Mouse (Mus musculus) embryonic facial prominence, embryonic 12.5 days (tissue): Measurements from ENCODE around the gene Tdrd7. TPM values are rescaled to one million over a fixed set of nuclear protein-coding genes. Genes with fewer than 3 reads are reported as not detected.
A peak's percentile ranks its signal among the peaks of the same experiment; 100 is the strongest.

Experiments
- ATAC-seq: fragments of 200-750 bp; cut with Nextera tagmentation; 2 replicates; pipeline ENCODE4 v1.8.0; 2017; ENCODE audit not compliant: insufficient number of reproducible peaks, insufficient read depth, low FRiP score, low TSS enrichment
- H3K27ac ChIP-seq: fragments of 300-500 bp; sonication (generic); 2 replicates; pipeline ENCODE4 v1.5.1; 2016; ENCODE audit warnings: mild to moderate bottlenecking
- H3K27me3 ChIP-seq: fragments of 300-500 bp; sonication (generic); 2 replicates; pipeline ENCODE4 v1.6.1; 2016; ENCODE audit warnings: mild to moderate bottlenecking, moderate library complexity
- H3K36me3 ChIP-seq: fragments of 300-500 bp; sonication (generic); 2 replicates; pipeline ENCODE4 v1.6.1; 2016; ENCODE audit warnings: mild to moderate bottlenecking
- H3K4me1 ChIP-seq: fragments of 300-500 bp; sonication (generic); 2 replicates; pipeline ENCODE4 v1.6.1; 2016
- H3K4me2 ChIP-seq: fragments of 300-500 bp; sonication (generic); replicated peaks from 2 replicates; pipeline ENCODE4 v1.6.1; 2016; ENCODE audit warnings: mild to moderate bottlenecking, moderate library complexity
- H3K4me3 ChIP-seq: fragments of 300-500 bp; sonication (generic); 2 replicates; pipeline ENCODE4 v1.5.1; 2016; ENCODE audit warnings: mild to moderate bottlenecking
- H3K9ac ChIP-seq: fragments of 300-500 bp; sonication (generic); 2 replicates; pipeline ENCODE4 v1.6.1; 2016; ENCODE audit warnings: mild to moderate bottlenecking, moderate library complexity
- H3K9me3 ChIP-seq: fragments of 300-500 bp; sonication (generic); 2 replicates; pipeline ENCODE4 v1.6.1; 2016; ENCODE audit warnings: mild to moderate bottlenecking, moderate library complexity
- WGBS: fragments of 180-500 bp; shearing (Covaris S2); methylation state at CpG from one replicate; pipeline ENCODE4 v1.1.7; 2016; 5-methylcytosine and 5-hydroxymethylcytosine counted together
- polyA plus RNA-seq: library from polyadenylated mRNA; unstranded; fragments of >200 nt; fragmentation: Nextera tagmentation; extraction: Ambion mirVana; gene quantifications from 2 replicates; pipeline ENCODE4 v1.2.1, GENCODE M21; 2016

Gene Tdrd7
- polyA plus RNA-seq, 1 experiment from 2014 or later, result 13.2 TPM

DNA sequence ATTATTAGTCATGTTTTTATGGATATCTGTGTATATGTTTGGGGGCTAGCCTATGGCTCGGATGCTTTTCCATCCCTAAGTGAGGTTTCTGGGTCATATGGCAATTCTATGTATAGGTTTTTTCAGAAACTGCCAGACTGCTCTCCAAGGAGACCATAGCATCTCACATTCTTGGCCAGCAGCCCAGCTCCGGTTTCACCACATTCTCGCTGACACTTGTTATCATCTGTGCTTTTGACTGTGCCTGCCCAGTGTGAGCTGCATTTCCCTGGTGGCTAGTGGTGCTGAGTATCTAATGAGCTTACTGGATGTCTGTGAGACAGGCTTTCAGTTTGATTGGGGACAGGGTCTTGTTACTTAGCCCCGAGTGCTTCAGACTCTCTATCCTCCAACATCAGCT lies 108.6 kb downstream of the Tdrd7 start:
- no peaks in the 10 kb centered on the region for H3K36me3 ChIP-seq
- WGBS, result 55% methylated on average over 4 of the region's 4 CpGs
- H3K9me3 ChIP-seq, result no peaks in the 10 kb centered on the region
- H3K27ac ChIP-seq, result no peak overlapping the region
- 0 out of 2 replicates have a peak, but pooled peaks have one; percentile 22 for ATAC-seq
- no peaks in the 10 kb centered on the region for H3K4me1 ChIP-seq
- no peaks in the 10 kb centered on the region for H3K27me3 ChIP-seq
- H3K9ac ChIP-seq, result no peak overlapping the region
- no peak overlapping the region for H3K4me2 ChIP-seq
- H3K4me3 ChIP-seq, result no peak overlapping the region

- no peak for ATAC-seq
- no peak overlapping the region for H3K27ac ChIP-seq
- no peaks in the 10 kb centered on the region for H3K9me3 ChIP-seq
- 73% methylated on average over 3 of the region's 3 CpGs for WGBS
- H3K4me3 ChIP-seq, result no peak overlapping the region
- no peak overlapping the region for H3K4me2 ChIP-seq
- no peaks in the 10 kb centered on the region for H3K4me1 ChIP-seq
- H3K27me3 ChIP-seq, result no peaks in the 10 kb centered on the region
- no peak overlapping the region for H3K9ac ChIP-seq
- no peaks in the 10 kb centered on the region for H3K36me3 ChIP-seq
Observed at GRCm38 (mm10) chr4:46075664-46076063, 110.5 kb downstream of the Tdrd7 start.

DNA sequence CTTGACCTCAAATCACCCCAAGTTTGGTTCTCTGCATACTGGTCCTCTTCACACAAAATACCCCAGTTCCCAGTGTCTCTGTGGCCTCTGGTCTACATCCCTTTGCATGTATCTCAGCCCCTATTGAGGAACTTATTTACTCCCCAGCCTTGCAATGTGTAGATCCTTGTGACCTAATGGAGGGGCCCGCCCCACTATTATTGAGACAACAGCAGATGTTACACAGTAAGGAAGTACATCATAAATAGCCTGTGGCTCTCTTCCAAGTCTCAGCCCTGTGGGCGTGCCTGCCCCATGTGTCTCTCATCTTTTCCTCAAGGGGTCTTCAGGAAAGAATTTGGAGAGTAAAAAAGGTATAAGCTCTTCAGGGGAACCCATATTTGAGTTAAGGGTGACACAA lies 111.8 kb downstream of the Tdrd7 start:
- no peak overlapping the region for H3K27ac ChIP-seq
- WGBS, result 81% methylated on average over 2 of the region's 2 CpGs
- ATAC-seq, result no peak
- no peak overlapping the region for H3K9ac ChIP-seq
- H3K36me3 ChIP-seq, result no peaks in the 10 kb centered on the region
- no peaks in the 10 kb centered on the region for H3K9me3 ChIP-seq
- no peaks in the 10 kb centered on the region for H3K27me3 ChIP-seq
- H3K4me2 ChIP-seq, result no peak overlapping the region
- H3K4me3 ChIP-seq, result no peak overlapping the region
- H3K4me1 ChIP-seq, result no peaks in the 10 kb centered on the region

DNA sequence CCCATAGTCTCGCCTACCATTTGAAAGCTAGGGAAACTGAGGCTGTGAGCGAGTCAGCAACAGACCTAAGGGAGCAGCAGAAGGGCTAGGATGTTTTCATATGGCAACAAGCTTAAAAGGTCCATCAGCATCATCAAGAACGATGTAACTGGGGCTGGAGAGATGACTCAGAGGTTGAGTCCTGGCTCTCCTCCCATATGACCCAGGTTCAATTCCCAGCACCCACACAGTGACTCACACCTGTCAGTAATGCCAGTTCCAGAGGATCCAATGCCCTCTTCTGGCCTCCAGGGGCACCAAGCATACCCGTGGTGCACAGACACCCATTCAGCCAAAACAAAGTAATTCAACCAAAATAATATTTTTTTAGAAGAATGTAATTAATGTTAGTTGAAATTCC lies 115.1 kb downstream of the Tdrd7 start:
- no peaks in the 10 kb centered on the region for H3K9me3 ChIP-seq
- no peak overlapping the region for H3K4me3 ChIP-seq
- no peak overlapping the region for H3K9ac ChIP-seq
- WGBS, result 88% methylated on average over 4 of the region's 4 CpGs
- no peaks in the 10 kb centered on the region for H3K27me3 ChIP-seq
- no peaks in the 10 kb centered on the region for H3K36me3 ChIP-seq
- no peak for ATAC-seq
- no peak overlapping the region for H3K27ac ChIP-seq
- no peak overlapping the region for H3K4me2 ChIP-seq
- no peaks in the 10 kb centered on the region for H3K4me1 ChIP-seq

DNA sequence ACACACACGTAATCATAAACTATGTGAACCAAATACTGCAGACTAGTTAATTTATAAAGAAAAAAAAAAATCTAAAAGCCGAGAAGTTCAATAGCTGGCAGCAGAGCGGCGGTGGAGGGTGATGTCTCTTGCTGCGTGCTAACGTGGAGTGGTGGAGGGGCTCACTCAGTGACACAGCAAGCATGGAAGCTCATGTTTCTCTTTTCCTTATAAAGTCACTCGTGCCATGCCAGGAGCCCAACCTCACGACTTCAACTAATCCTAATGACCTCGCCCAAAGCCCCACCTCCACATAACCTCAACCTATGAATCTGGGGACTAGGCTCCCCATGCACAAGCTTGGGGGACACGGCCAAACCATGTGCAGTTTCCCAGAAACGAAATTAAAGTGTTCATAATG lies 117.4 kb downstream of the Tdrd7 start:
- no peak overlapping the region for H3K9ac ChIP-seq
- H3K9me3 ChIP-seq, result no peaks in the 10 kb centered on the region
- H3K4me3 ChIP-seq, result no peak overlapping the region
- H3K4me2 ChIP-seq, result no peak overlapping the region
- no peak overlapping the region for H3K27ac ChIP-seq
- no peaks in the 10 kb centered on the region for H3K36me3 ChIP-seq
- ATAC-seq, result no peak
- no peaks in the 10 kb centered on the region for H3K4me1 ChIP-seq
- WGBS, result 65% methylated on average over 11 of the region's 11 CpGs
- no peaks in the 10 kb centered on the region for H3K27me3 ChIP-seq

Other genes starting within 250 kb of the Tdrd7 start
- 3.8 and 5.3 TPM in 2 replicates for gene Aldh1b1, start 166.3 kb upstream of the Tdrd7 start, polyA plus RNA-seq
- gene Igfbpl1, start 138.4 kb upstream of the Tdrd7 start, polyA plus RNA-seq, result 2.8 and 3.8 TPM in 2 replicates
- gene Stra6l, start 116.7 kb upstream of the Tdrd7 start, polyA plus RNA-seq, result 0.13 and 0.15 TPM in 2 replicates
- not detected in 2 replicates for gene Ccdc180, start 75.0 kb upstream of the Tdrd7 start, polyA plus RNA-seq
- 2.8 and 4.3 TPM in 2 replicates for gene Tmod1, start 73.6 kb downstream of the Tdrd7 start, polyA plus RNA-seq
- 97.9 and 99.2 TPM in 2 replicates for gene Ncbp1, start 173.3 kb downstream of the Tdrd7 start, polyA plus RNA-seq
- gene Tstd2, start 173.4 kb downstream of the Tdrd7 start, polyA plus RNA-seq, result 59.8 and 62.9 TPM in 2 replicates
- 29.4 and 30.0 TPM in 2 replicates for gene Xpa, start 231.0 kb downstream of the Tdrd7 start, polyA plus RNA-seq